Mouse (Mus musculus) liver, adult 2 months (tissue): ENCODE data around the gene Marveld1.

Source experiments
- CTCF ChIP-seq: fragments of 200-500 bp; IDR thresholded peaks from 2 replicates; pipeline ENCODE4 v1.5.1; 2011; ENCODE audit warnings: low read depth, low read length, control low read depth
- POLR2A ChIP-seq: fragments of 200-500 bp; IDR thresholded peaks from 2 replicates; pipeline ENCODE4 v1.6.1; 2011; ENCODE audit warnings: low read length, control low read depth; ENCODE audit not compliant: insufficient read depth; ENCODE audit errors: extremely low read depth

DNA sequence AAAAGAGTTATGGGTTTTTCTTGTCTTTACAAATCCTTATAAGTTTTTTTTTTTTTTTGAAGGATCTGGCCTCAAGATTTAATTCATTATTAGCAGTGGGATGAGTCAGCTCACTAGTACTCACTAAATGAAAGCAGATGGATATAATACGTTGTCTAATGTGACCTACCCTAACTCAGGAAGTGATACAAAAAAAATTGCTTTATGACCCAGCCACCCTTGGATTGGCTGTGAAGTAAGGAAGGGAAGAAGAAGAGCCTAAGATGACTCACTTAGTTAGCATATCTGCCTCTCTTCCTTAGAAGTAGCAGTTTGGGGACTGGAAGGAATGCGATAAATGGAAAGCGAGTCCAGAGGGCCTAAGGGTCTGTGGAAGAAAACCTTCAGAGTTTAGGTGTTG is 47.8 kb upstream of the Marveld1 start:
- TF ChIP-seq POLR2A (no peak), CTCF (no peak)
